Mouse (Mus musculus) right cerebral cortex, adult 18-20 months (tissue): Measurements from ENCODE around the gene Akap8.

Source experiments
- DNase-seq: peaks from one replicate; pipeline ENCODE4 v3.0.0; 2022; ENCODE audit warnings: mixed read lengths

Akap8 gene

DNA sequence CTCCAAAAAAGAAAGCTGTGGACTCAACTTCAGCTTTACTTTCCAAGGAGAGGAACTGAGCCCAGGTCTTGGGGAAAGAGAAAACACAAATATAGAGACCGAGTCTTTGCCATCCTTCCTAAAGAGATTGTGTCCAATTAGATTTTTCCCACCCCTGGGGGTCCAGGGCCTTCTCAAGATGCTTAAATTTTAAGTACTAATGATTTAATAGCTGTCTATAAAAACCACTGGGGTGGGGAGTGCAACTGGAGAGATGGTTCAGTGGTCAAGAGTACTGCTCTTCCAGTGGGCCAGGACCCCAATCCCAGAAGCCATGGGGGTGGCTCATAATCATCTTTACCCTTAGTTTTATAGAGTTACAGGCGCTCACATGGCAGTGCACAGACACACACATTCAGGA is 27.4 kb upstream of the Akap8 start:
- DNase-seq, result no peak

DNA sequence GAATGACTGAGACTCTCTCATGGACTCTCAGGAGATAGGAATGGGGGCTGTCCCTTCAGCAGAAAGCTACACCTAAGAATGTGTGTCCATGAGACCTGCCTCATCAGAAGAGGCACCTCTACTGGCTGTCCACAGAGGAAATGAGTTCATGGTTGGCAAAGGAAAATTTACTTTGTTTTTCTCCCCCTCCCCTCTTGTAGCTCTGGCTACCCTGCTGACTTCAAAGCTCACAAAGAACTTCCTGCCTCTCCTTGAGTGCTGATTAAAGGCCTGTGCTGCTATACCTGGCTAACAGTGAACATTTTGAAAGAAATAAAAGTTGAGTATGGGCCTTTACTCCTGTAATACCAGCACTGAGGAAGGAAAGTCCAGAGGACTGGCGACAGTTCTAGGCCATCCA is 20.1 kb upstream of the Akap8 start:
- no peak for DNase-seq

DNA sequence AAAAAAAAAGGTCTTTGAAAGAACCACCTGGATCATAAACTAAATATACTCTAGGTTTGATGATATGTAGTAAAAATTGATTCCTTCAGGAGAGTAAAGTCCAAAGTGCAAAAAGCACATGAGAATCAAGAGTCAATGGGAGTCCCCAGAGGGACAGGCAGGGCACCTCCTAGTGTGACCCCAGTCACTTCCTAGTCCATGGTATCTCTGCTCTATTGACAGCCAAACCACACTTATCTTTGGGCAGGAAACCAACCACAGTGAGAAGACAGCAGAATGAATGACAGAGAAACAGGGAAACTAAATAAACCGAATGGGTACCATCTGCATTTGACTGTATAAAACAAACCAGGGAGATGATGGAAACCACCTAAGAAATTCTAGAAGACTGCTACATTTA is 19.1 kb upstream of the Akap8 start:
- DNase-seq, result no peak

DNA sequence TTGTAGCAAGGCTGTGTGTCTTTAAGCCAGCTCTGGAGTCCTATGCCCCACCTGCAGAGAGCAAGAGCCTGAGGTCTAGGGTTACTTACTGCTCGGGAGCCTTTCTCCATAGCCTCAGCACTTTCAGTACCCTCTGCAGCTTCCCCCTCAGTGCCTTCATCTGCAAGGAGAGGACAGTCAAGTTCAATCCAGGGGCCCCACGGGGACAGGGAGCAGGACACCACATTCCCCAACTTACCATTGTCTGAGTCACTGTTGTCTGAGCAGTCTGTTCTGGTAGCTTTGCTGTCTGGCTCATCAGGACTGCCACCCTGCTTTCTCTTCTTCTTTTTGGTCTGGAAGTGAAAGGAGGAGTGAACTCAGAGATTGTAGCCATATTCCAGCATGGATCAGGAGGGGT is 14.8 kb upstream of the Akap8 start:
- no peak for DNase-seq

DNA sequence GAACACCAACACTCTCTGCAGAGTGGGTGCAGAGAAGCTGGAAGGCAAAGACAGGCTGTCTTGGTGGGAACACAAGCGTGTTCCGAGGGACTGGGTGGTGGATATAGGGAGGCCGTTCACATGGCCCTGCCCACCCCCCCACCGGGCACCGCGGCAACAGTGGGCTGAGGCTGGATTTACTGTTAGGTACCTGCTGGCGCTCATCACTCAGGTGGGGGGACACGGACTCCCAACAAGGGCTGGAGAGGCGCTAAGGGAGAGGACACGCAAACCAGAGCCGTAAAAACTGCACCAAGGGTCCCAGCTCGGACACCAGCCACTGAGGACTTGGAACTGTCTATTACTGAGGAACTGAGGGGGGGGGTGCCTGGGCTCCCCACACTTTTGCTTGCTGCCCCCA is 13.9 kb upstream of the Akap8 start:
- no peak for DNase-seq

DNA sequence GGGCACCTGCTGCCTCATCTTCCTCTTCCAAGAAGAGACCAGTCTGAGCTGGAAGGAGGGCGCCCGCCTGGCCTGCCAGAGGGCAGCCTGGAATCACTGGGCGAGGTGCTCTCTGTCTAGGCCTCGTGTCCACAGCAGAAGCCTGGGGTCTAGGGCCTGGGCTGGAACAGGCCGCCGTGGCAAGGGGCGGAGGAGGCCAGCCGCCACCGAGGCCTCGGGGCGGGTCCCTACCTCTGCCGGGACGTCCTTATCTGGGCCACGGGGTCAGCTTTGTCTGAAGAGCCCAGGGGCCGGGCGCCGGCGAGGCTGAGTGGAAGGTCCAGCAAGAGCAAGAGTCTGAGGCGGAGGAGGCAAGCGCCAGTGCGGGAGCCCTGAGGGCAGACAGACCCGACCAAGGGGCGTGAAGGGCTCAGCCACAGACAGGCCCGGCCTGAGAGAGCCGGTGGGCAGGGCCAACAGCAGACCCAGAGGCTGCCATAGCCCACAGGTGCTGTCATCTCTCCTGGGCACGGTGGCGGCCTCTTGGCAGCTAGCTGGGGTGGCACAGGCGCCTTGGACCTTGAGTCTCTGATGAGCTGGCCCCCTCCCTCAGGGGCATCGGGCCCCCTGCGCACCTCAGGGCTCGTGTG is 12.8 kb upstream of the Akap8 start:
- no peak for DNase-seq

DNA sequence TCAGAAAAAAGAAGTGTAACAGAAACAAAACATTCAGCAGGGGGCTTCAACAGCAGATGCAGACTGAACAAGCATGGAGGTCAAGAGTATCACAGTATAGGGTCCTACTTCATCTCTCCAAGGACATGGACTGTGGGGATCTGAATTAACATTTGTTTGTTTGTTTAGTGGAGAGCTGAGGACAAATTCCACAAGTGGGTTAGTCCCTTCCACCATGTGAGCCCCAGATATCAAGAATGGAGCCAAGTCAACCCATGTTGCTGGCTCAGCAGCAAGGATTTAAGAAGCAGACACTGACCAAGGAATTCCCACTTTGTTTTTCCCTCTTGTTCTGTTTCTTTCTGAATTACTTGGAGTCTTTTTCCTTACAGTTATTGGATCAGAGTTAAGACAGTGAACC is 6.5 kb upstream of the Akap8 start:
- no peak for DNase-seq

DNA sequence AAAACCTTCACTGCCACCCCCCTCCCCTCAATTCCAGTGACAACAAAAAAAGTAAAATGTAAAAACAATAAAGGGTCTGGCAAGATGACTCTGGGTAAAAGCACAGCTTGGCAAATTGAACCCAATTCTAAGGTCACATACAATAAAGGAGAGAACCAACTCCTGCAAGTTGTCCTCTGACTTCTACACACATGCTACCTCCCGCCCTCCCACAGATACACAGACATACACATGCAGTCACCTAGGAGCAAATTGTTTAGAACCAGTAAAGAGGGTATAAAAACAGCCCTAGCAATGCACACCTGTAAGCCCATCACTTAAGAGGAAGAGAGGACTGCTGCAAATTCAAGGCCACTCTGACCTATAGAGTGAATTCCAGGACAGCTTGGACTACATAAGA is 1.8 kb upstream of the Akap8 start:
- DNase-seq, result no peak

DNA sequence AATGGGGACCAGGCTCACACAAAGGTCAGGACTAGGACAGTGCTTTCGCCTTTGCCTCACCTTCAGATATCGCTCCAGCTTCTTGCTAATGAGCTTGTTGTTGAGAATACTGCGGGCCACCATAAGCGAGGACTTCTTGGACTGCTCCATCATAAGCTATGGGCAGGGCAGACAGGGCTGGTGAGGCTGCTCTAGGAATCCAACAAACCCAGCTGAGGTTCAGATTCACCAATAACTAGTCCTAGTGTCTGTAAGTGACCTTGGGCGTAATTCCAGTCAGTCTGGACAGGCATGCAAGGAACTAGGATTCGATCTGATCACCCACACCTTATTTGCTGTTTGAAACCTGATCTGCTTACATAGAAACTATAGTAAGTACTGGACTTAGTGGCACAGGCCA is 798 bp upstream of the Akap8 start:
- DNase-seq, result no peak

DNA sequence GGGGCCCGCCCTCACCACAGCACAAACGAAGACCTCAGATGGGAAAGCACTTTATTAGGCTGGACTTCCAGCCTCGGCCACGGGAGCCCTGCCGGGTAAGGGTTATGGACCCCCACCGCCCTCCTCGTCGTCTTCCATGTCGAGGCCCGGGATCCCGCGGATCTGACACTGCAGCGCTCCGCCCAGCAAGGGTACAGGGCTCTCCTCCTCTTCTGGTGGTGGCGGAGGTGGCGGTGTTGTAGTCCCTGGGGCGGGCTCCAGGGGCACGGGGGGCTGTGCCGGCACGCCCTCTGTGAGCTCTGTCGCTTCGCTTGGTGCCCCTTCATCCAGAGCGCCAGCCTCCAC is 324 bp upstream of the Akap8 start:
- DNase-seq, result no peak

DNA sequence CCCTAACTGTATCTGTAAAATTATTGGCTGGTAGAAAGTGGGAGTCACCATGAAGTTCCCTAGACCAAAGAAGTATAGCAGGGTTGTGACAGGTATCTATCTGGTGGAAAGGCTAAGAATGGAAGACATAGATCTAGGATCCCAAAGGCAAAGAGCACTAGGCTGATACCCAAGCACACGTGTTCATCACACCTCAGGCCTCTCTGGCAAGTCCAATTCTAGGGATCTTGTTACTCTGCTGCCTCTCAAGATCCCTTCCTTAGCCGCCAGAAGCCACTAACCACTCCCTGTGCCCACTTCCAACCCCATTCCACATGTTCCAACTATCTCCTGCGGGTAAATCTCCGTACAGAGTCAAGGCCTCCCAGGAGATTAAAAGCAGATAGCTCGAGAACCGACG is 1.1 kb downstream of the Akap8 start:
- no peak for DNase-seq

DNA sequence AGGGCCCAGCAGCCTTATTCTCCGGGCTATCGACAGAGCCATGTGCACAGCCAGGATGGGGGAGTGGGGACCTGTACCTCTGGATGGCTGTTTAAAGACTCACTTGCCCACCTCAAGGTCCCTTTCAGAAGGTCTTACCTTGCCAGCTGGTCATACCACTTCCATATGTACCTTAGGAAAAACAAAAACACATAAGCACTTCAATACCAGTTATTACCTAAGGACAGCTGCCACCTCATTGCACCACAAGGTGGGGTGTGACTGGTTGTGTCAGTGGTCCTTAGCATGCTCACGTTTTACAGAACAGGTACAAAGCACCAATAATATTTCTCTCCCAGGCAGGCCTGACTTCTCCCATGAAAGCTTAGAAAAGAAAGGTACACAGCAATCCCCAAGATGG is 3.3 kb downstream of the Akap8 start:
- DNase-seq, result no peak

DNA sequence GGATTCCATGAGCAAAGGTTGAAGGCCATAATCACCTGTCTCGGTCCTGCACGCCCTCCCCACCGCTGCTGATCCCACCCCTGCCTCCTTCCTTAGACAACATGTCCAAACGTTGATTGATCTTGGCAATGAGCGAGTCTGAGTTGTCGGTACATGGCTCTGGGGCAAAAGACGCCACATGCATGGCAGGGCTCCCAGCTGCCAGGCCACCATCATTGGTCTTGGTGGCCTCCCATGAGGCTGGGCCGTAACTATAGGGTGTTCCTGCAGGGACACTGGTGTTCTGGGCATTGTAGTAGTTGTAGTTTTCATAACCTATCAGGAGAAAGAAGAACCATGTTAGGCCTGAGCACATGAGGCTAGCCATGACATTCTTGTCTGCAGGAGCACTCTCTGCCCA is 4.0 kb downstream of the Akap8 start:
- no peak for DNase-seq

DNA sequence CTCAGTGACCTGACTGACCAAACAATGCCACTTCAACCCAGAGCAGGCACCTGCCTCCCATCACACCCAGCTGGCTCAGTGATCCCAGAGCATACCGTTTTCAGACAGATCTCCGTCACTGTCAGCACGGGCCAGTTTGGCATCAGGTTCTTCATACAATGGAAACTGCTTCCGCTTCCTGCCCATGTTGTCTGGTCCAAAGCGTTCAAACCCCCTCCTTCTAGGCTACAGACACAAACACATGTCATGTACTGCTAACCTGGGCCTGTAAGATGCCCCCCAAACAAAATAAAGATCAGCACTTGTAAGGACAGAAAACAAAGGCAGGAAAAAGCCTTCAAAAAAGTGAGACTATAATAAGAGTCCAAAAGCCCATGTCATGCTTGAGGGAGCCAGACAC is 5.5 kb downstream of the Akap8 start:
- no peak for DNase-seq

DNA sequence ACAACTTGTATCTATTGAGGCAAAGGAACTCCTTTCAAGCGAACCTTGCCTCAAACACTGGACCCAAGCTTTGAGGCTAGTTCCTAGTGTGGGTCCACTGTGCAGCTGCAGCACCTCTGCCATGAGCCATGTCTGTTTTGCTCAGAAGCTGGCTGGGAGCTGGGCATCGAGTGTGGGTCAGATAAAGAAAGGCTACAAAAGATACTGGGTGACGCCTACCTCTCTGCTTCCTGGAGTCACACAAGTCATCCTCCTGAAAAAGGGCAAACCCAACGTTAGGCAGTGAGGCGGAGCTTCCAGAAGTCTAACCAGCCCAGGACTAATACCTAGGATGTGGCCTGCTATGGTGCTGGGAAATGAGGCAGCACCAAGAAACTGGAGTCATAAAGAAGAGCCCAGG is 7.1 kb downstream of the Akap8 start:
- no peak for DNase-seq

DNA sequence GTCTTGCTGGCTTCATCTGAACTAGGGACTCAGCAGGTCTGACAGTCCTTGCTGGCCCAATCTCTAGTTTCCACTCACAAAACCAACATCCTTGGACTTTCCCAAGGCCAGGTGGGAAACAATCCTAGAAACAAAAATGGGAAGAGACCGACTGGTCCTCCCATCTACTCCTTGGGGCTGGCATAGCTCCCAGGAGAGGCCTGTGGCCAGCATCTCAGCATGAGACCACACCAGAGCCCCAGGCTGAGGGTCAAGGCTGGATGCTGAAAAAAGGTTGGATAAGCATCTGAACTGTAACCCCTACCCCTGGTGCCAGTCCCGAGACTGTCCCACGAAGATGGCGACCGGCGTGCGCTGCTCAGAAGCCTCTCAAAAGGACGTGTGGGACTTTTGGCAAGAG is 8.2 kb downstream of the Akap8 start:
- no peak for DNase-seq

DNA sequence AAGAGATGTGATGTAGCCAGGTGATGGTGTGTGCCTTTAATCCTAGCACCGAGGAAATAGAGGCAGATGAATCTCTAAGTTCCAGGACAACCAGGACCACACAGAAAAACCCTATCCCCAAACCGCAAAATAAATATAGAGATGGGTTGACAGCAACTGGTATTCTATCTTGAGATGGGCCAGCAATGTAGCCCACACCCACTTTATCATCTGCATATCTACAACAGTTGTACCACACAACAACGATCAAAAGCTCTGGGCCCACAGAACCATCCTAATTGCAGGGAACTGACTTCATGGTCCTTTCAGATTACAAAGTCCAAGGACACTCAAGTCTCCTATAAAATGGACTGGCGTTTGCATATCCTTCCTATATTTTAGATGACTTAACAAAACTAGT is 13.1 kb downstream of the Akap8 start:
- no peak for DNase-seq

DNA sequence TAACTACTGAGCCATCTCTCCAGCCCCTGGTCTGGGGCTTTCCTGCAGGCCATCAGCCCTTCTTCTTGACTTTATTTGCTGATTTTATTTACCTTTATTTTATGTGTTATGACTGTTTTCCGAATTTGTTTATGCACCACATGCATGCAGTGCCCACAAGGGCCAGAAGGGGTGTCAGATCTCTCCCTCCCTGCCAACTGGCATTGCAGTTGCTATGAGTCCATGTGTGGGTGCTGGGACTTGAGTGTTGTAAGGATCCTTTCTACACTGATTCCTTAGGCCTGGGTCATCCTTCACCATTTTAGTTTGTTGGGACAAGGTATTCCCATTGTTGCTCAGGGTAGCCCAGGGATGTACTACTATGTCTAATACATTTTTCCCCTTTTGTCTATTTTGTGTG is 22.9 kb downstream of the Akap8 start:
- no peak for DNase-seq

DNA sequence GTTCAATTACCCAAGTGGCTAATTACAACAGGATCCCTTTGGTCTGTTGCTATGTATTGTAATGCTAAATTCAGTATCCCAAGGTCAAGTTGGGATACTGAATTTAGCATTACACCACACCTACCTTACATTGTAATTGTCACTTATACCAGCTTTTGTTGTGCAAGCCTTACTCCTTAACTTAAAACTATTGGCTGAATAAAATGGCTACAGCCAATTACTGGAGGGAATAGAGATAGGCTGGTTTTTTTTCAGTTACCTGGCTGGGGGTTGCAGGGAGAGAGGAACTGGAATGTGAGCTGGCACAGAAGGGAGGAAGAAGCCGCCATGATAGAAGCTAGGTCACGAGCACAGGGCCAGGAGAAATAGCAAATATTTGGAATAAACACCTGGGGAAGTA is 25.1 kb downstream of the Akap8 start:
- DNase-seq, result no peak

DNA sequence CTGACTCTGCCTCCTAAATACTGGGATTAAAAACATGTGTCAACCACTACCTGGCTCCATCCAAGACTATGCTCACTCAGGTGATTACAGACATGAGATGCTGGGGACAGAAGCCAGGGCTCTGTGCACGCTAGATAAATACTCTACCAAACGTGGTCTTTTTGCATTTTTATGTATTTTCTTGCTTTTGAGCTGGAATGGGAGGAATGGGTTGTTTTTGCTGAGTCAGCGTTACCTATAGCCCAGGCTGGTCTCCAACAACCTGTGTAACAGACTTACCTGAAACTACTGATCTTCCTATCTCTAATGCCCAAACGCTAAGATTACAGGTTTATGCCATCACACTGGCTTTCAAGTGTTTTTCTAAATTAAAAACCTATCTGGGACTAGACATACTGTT is 25.9 kb downstream of the Akap8 start:
- DNase-seq, result no peak

DNA sequence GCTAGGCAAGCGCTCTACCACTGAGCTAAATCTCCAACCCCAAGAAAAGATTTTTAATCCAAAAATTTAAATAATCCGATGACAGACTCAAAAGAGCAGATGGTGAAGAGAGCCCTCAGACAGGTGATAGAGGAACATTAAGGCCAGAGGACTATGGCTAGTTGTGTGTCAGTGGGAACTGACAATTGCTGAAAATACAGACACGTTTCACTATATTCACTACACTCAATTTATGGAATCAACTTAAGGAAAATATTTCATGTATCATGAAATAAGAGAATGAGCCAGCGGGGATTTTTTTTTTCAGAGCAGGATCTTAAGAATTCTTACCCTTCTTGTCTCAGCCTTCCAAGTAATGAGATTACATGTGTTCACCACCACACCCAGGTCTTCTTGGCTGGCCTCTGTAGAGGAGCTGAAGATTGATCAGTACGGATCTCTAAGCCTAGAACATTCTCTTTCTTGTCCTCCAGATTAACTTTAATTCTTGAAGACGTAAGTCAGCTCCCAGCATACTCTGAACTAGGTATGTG is 35.8 kb downstream of the Akap8 start:
- no peak for DNase-seq

DNA sequence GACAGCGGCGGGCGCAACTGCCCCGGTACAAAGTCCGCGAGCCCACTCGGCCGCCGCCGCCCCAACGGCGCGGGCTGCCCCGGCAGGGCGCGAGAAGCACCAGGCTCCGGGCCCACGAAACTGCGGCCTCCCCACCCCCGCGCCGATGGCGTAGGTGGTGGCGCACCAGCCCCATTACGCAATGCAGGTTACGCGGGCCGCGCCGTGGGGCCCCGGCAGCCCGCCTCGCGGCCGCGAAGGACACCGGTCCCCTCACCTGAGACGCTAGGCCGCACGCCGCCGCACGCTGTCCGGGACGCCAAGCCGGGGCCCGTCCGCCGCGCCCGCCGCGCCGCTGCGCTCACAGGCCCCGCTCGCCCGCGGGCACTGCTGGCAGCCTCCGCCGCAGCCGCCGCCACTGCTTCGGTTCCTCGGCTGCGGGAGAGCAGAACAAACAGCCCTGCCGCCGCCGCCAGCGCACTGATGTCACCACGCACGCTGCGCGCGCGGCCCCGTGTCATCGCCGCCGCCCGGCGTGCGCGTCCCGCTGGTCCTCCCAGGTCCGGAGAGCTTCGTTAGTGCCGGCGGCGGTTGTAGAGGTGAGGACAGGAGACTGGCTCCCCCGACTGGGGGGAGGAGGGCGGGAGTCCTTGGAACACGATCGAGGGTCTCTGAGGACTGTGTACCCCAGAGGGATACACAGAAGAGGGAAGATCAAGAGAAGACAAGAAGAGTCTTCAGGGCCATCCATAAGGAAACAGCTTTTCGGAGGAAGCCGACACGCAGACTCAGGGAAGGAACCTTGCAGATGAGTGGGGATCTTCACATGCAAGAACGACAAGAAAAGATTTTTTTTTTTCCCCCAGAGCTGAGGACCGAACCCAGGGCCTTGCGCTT is 36.5 kb downstream of the Akap8 start, which contains the start of gene Brd4:
Gene Brd4 (minus strand): TSS at position 461 of the 876 bp plus-strand sequence.
- DNase-seq, result peak; percentile 94

DNA sequence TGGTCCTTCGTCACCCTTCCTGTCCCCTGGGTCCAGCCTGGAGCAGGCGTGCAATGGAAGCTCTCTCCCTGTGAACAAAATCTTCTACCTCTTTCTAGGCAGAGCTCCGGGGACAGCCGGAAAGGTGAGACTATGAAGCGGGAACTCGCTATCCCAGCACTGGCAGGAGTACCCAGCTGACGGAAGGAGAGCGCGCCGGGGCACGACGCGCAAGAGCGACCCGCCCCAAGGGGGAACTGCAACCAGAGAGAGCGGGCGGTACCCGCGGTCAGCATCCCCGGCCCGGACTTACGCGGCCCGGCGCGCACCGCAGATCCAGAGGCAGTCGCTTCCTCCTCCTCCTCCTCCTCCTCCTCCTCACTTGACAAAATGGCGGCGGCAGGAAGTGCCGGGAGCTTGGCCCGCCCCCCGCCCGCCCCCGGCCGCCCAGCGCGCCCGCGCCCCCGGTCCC is 37.2 kb downstream of the Akap8 start:
- DNase-seq, result peak; percentile 51

DNA sequence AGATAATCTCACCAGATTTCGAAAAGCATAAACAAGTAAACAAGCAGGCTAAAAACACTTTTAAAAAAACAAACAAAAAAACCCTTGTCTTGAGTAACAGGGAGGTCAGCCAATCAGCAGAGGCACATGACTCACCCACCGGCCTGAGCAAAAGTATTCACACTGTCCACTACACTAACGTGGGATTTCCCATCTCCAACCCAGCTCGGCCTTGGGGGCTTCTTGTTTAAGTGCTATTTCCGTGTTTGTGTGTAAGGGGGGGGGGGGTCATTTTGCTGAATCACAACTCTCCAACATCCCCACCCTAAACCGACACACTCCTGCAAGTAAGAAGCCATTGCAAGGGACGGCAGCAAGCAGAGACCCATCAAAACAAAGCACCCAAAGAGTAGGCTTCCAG is 37.7 kb downstream of the Akap8 start:
- DNase-seq, result no peak
